Mouse (Mus musculus) CH12.LX (cell line): ENCODE data around the gene Ntrk3. TPM values are rescaled to one million over a fixed set of nuclear protein-coding genes. Genes with fewer than 3 reads are reported as not detected.

ENCODE experiments used
- DNase-seq: peaks from one replicate; pipeline ENCODE4 v3.0.0-alpha.2; 2013; ENCODE audit errors: extremely low read depth
- H3K27ac ChIP-seq: 2 replicates; pipeline ENCODE4 v1.5.1; 2012; ENCODE audit warnings: low read depth, mild to moderate bottlenecking, control low read depth, moderate library complexity; ENCODE audit not compliant: insufficient read depth
- H3K27me3 ChIP-seq: replicated peaks from 2 replicates; pipeline ENCODE3; 2012; ENCODE audit warnings: inconsistent platforms
- H3K36me3 ChIP-seq, 2 experiments: replicated peaks in 1 of 2; 2 replicates each; pipeline versions ENCODE3 to v1.6.1; 2012; ENCODE audit warnings: inconsistent platforms in 1 of 2, low read length in 1 of 2, mild to moderate bottlenecking in 1 of 2, mixed read lengths in 1 of 2, moderate library complexity in 1 of 2; ENCODE audit not compliant: control insufficient read depth in 1 of 2, insufficient read depth in 1 of 2
- H3K4me1 ChIP-seq, 2 experiments: 2 replicates each; pipeline ENCODE4 v1.6.1; 2012; ENCODE audit warnings: inconsistent platforms in 1 of 2, moderate library complexity in 1 of 2; ENCODE audit not compliant: insufficient read depth in 2 of 2, control insufficient read depth in 1 of 2
- H3K4me2 ChIP-seq: 2 replicates; pipeline ENCODE4 v1.6.1; 2012; ENCODE audit warnings: low read depth, mild to moderate bottlenecking, control low read depth; ENCODE audit not compliant: poor library complexity, insufficient read depth, severe bottlenecking
- H3K4me3 ChIP-seq, 3 experiments: fragments of 150-350 bp in 1 of 3; sonication (generic) in 1 of 3; replicated peaks in 1 of 3; 2 replicates each; pipeline versions ENCODE3 to v1.5.1; 2011 to 2012; ENCODE audit warnings: low read depth in 2 of 3, low read length in 2 of 3, mild to moderate bottlenecking in 2 of 3, moderate library complexity in 2 of 3, control low read depth in 1 of 3, improper control_type of control experiment in 1 of 3, inconsistent platforms in 1 of 3, mixed read lengths in 1 of 3; ENCODE audit not compliant: poor library complexity in 1 of 3
- H3K79me2 ChIP-seq: replicated peaks from 2 replicates; pipeline ENCODE4 v1.6.1; 2012; ENCODE audit warnings: mild to moderate bottlenecking, moderate library complexity; ENCODE audit not compliant: control insufficient read depth, poor library complexity, insufficient read depth, severe bottlenecking; ENCODE audit errors: extremely low read depth
- H3K9ac ChIP-seq: 2 replicates; pipeline ENCODE4 v1.6.1; 2012; ENCODE audit warnings: low read depth, mild to moderate bottlenecking, control low read depth, moderate library complexity; ENCODE audit not compliant: insufficient read depth
- H3K9me3 ChIP-seq: replicated peaks from 2 replicates; pipeline ENCODE3; 2012; ENCODE audit warnings: low read length, inconsistent platforms, mixed read lengths
- BHLHE40 ChIP-seq: IDR thresholded peaks from 2 replicates; pipeline ENCODE4 v1.6.1; 2011; ENCODE audit warnings: mild to moderate bottlenecking, low read depth, low read length, improper control_type of control experiment
- CHD1 ChIP-seq: IDR thresholded peaks from 2 replicates; pipeline ENCODE4 v1.6.1; 2012; ENCODE audit warnings: low read depth, low read length, improper control_type of control experiment, inconsistent platforms
- CTCF ChIP-seq, 2 experiments: IDR thresholded peaks in 1 of 2; conservative IDR thresholded peaks in 1 of 2; 2 replicates each; pipeline ENCODE4 v1.5.1; 2011 to 2012; ENCODE audit warnings: low read depth in 2 of 2, low read length in 2 of 2, improper control_type of control experiment in 1 of 2, inconsistent platforms in 1 of 2, mild to moderate bottlenecking in 1 of 2, moderate library complexity in 1 of 2
- E2F4 ChIP-seq: IDR thresholded peaks from 2 replicates; pipeline ENCODE4 v1.6.1; 2011; ENCODE audit warnings: low read depth, low read length, improper control_type of control experiment; ENCODE audit not compliant: insufficient replicate concordance
- ELF1 ChIP-seq: IDR thresholded peaks from 2 replicates; pipeline ENCODE4 v1.6.1; 2014; ENCODE audit warnings: low read depth, mild to moderate bottlenecking, inconsistent platforms, low read length, improper control_type of control experiment
- EP300 ChIP-seq: IDR thresholded peaks from 2 replicates; pipeline ENCODE4 v1.6.1; 2011; ENCODE audit warnings: low read length, improper control_type of control experiment
- ETS1 ChIP-seq: conservative IDR thresholded peaks from 2 replicates; pipeline ENCODE4 v1.6.1; 2012; ENCODE audit warnings: low read depth, mild to moderate bottlenecking, inconsistent platforms, low read length, improper control_type of control experiment, moderate library complexity
- GABPA ChIP-seq: IDR thresholded peaks from 2 replicates; pipeline ENCODE4 v1.6.1; 2012; ENCODE audit warnings: low read depth, low read length, improper control_type of control experiment, inconsistent platforms; ENCODE audit not compliant: insufficient replicate concordance
- HCFC1 ChIP-seq: IDR thresholded peaks from 2 replicates; pipeline ENCODE4 v1.6.1; 2012; ENCODE audit warnings: low read depth, mild to moderate bottlenecking, inconsistent platforms, low read length, improper control_type of control experiment
- IRF4 ChIP-seq: IDR thresholded peaks from 2 replicates; pipeline ENCODE4 v1.6.1; 2014; ENCODE audit warnings: low read depth, mild to moderate bottlenecking, inconsistent platforms, low read length, improper control_type of control experiment
- KAT2A ChIP-seq: IDR thresholded peaks from 2 replicates; pipeline ENCODE4 v1.6.1; 2012; ENCODE audit warnings: low read length, improper control_type of control experiment, inconsistent platforms; ENCODE audit not compliant: insufficient replicate concordance
- MAFK ChIP-seq: IDR thresholded peaks from 2 replicates; pipeline ENCODE4 v1.6.1; 2011; ENCODE audit warnings: low read length, improper control_type of control experiment; ENCODE audit not compliant: insufficient replicate concordance
- MYC ChIP-seq: IDR thresholded peaks from 2 replicates; pipeline ENCODE4 v1.6.1; 2011; ENCODE audit warnings: low read depth, mild to moderate bottlenecking, improper control_type of control experiment, low read length
- NELFE ChIP-seq: IDR thresholded peaks from 2 replicates; pipeline ENCODE4 v1.6.1; 2011; ENCODE audit warnings: low read depth, low read length, improper control_type of control experiment
- PAX5 ChIP-seq: IDR thresholded peaks from 2 replicates; pipeline ENCODE4 v1.6.1; 2012; ENCODE audit warnings: low read length, inconsistent platforms, mixed read lengths
- POLR2A ChIP-seq: IDR thresholded peaks from 2 replicates; pipeline ENCODE4 v1.6.1; 2011; ENCODE audit warnings: low read depth, mild to moderate bottlenecking, improper control_type of control experiment, low read length
- POLR2AphosphoS2 ChIP-seq: IDR thresholded peaks from 2 replicates; pipeline ENCODE4 v1.6.1; 2011; ENCODE audit warnings: low read depth, low read length, improper control_type of control experiment
- RAD21 ChIP-seq: IDR thresholded peaks from 2 replicates; pipeline ENCODE4 v1.6.1; 2011; ENCODE audit warnings: low read depth, mild to moderate bottlenecking, low read length, improper control_type of control experiment, moderate library complexity
- RCOR1 ChIP-seq: conservative IDR thresholded peaks from 2 replicates; pipeline ENCODE4 v1.6.1; 2012; ENCODE audit warnings: low read depth, mild to moderate bottlenecking, inconsistent platforms, low read length, improper control_type of control experiment
- SIN3A ChIP-seq: IDR thresholded peaks from 2 replicates; pipeline ENCODE4 v1.6.1; 2012; ENCODE audit warnings: low read length, improper control_type of control experiment, inconsistent platforms
- SMC3 ChIP-seq: IDR thresholded peaks from 2 replicates; pipeline ENCODE4 v1.6.1; 2011; ENCODE audit warnings: low read depth, low read length, improper control_type of control experiment
- UBTF ChIP-seq: IDR thresholded peaks from 2 replicates; pipeline ENCODE4 v1.6.1; 2012; ENCODE audit warnings: low read depth, mild to moderate bottlenecking, inconsistent platforms, low read length, improper control_type of control experiment, moderate library complexity
- USF1 ChIP-seq: IDR thresholded peaks from 2 replicates; pipeline ENCODE4 v1.6.1; 2014; ENCODE audit warnings: low read depth, mild to moderate bottlenecking, inconsistent platforms, low read length, improper control_type of control experiment
- ZKSCAN1 ChIP-seq: IDR thresholded peaks from 2 replicates; pipeline ENCODE4 v1.6.1; 2012; ENCODE audit warnings: low read depth, inconsistent platforms, low read length, improper control_type of control experiment, borderline replicate concordance
- ZMIZ1 ChIP-seq: IDR thresholded peaks from 2 replicates; pipeline ENCODE4 v1.6.1; 2012; ENCODE audit warnings: low read depth, mild to moderate bottlenecking, inconsistent platforms, low read length, improper control_type of control experiment
- ZNF384 ChIP-seq: IDR thresholded peaks from 2 replicates; pipeline ENCODE4 v1.6.1; 2012; ENCODE audit warnings: low read depth, low read length, improper control_type of control experiment, inconsistent platforms
- dilution Hi-C: fragments of 300-500 bp; cut with MboI; formaldehyde crosslinking; loops from 2 replicates; pipeline ENCODE4 v1.14.3; 2020; ENCODE audit warnings: low sequenced_read_pairs; ENCODE audit not compliant: extremely low pct_unique_long_range_greater_than_20kb, extremely low pct_ligation_motif_present
- in situ Hi-C: fragments of 300-500 bp; cut with MboI; formaldehyde crosslinking; loops from 3 replicates; pipeline ENCODE4 v1.14.3; 2019; ENCODE audit warnings: low sequenced_read_pairs, low pct_ligation_motif_present, low pct_unique_long_range_greater_than_20kb, mixed read lengths
- polyA plus RNA-seq: library from polyadenylated mRNA; unstranded; fragments of >175 nt; gene quantifications from 2 replicates; pipeline ENCODE4 v1.2.1, GENCODE M21; 2012; ENCODE audit warnings: low read depth; ENCODE audit not compliant: insufficient read length
- total RNA-seq, 2 experiments: library from RNA; depleted of rRNA; stranded (reverse); fragments of 300-350 nt in 1 of 2; fragments of >200 nt in 1 of 2; gene quantifications; 2 replicates each; pipeline ENCODE4 v1.2.3; 2012 to 2014

Ntrk3 gene
- total and polyA plus RNA-seq, 3 experiments = 0.21 TPM; not detected in 2

GRCm38 (mm10) chr7:78406641-78407291 lies 331.0 kb downstream of the Ntrk3 start:
- Histone ChIP-seq H3K4me1 (no peaks in the 10 kb centered on the region), H3K27ac (no peak overlapping the region), H3K79me2 (no peaks in the 10 kb centered on the region), H3K9me3 (peaks cover 76% of the 10 kb centered on the region), H3K4me2 (no peak overlapping the region), H3K9ac (no peak overlapping the region), H3K27me3 (no peaks in the 10 kb centered on the region), H3K36me3 (no peaks in the 10 kb centered on the region), H3K4me3 (no peak overlapping the region)
- in situ Hi-C loops = no loop called here
- dilution Hi-C loops = no loop called here
- no peak for TF ChIP-seq RAD21
- no peak for TF ChIP-seq ZNF384
- TF ChIP-seq ZMIZ1 = no peak
- TF ChIP-seq POLR2A = no peak
- TF ChIP-seq ZKSCAN1 = no peak
- no peak for TF ChIP-seq SMC3
- no peak for TF ChIP-seq PAX5
- TF ChIP-seq POLR2AphosphoS2 = no peak
- no peak for TF ChIP-seq KAT2A
- no peak for TF ChIP-seq GABPA
- no peak for TF ChIP-seq ELF1
- TF ChIP-seq MYC = no peak
- no peak for TF ChIP-seq ETS1
- no peak for TF ChIP-seq RCOR1
- DNase-seq = no peak

- in situ Hi-C loops (no loop called here), dilution Hi-C loops (no loop called here)
- Histone ChIP-seq H3K27me3 (no peaks in the 10 kb centered on the region), H3K4me3 (no peak overlapping the region), H3K9ac (no peak overlapping the region), H3K36me3 (no peaks in the 10 kb centered on the region), H3K79me2 (no peaks in the 10 kb centered on the region), H3K4me2 (no peak overlapping the region), H3K27ac (no peak overlapping the region), H3K9me3 (peaks cover 74% of the 10 kb centered on the region), H3K4me1 (no peaks in the 10 kb centered on the region)
- no peak for TF ChIP-seq CTCF (conservative IDR thresholded peaks at IDR 0.05 in 1 of 2, IDR thresholded peaks at IDR 0.05 in 1 of 2; ENCODE audit: low read depth in 2 of 2, low read length in 2 of 2)
- TF ChIP-seq HCFC1 = no peak
- no peak for TF ChIP-seq IRF4
- no peak for TF ChIP-seq ELF1
- no peak for TF ChIP-seq BHLHE40
- no peak for TF ChIP-seq NELFE
- no peak for TF ChIP-seq RCOR1
- no peak for TF ChIP-seq USF1
- no peak for TF ChIP-seq E2F4
- no peak for TF ChIP-seq SIN3A
- no peak for TF ChIP-seq MAFK
- no peak for TF ChIP-seq EP300
- no peak for TF ChIP-seq CHD1
- TF ChIP-seq UBTF = no peak
- TF ChIP-seq ZNF384 = no peak
- DNase-seq = no peak
Measured at GRCm38 (mm10) chr7:78404481-78404880, 333.3 kb downstream of the Ntrk3 start.
